Mouse (Mus musculus): ENCODE measurements around the gene Ddit4. TPM values are rescaled to one million over a fixed set of nuclear protein-coding genes. Genes with fewer than 3 reads are reported as not detected.

Gene Ddit4
- total RNA-seq, 2 experiments from 2014 or later = 46.9 to 71.1 TPM

DNA sequence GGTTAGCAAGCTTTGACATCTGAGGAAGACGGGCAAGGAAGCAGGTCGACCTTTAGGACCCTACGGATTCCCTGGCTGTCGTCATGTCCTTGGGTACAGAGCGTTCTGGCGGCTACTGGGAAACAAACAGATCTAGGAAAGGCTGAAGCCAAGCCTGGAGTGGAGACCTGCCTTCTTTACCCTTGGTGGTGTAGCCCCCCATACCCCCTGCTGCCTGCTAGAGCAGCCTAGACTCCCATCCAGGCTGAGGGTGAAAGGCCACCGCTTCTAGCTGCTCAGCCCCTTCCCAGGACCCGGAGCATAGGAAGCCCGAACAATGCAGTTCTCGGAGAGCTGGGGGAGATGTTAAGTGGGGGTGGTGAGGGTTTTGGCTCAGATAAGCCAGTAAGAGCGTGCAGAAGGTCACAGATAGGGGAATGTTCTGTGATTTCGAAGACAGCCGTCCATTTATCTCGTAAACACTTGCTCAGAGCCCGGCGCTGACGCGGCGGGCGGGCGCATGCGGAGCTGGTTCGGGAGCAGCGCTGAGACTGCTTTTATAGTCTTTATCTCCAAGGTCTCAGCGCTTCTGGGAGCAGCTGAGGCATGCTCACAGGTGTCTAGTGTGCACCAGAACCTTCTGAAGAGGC is 18.3 kb upstream of the Ddit4 start:
- peak overlapping the region; percentile 65 for H3K4me3 ChIP-seq
- TF ChIP-seq CTCF (IDR thresholded peaks at IDR 0.05) = no peak
- H3K27ac ChIP-seq = peak overlapping the region; percentile 99
- intact Hi-C loops (cut with DNase I) = loop anchor here (1.0 kb wide), 1 partner anchor 19 kb away; the partner anchor contains the start of gene Ddit4
- peak; percentile 59 to 69 for DNase-seq (ENCODE audit: extremely low spot score in 1 of 2, low spot score in 2 of 2)

DNA sequence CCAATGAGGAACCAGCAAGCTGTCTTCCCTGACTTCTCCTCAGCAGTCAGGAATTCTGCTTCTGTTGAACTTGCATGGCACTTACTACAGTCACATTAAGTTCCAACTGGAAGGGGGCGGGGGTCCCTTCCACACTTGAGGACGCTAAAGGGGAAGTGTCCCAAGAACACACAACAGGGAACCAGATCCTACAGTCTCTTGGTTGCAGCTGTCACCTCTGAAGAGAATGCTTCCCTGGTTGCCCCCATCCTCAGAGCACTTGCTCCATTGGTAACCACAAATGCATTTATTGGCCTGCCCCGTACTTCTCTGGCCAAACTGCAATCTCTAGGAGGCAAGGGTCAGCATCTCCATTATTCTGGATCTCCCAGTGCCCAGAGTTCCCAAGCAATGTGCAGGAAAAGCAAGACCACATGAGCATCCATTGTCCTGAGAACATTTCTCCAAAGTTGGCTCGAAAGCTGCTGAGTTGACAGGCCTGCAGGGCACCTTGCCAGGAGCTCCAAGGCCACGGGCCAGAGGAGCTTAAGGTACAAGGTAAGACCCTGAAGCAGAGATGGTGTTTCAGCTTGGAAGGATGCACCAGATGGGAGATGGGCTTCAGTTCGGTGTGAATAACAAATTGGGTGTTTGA is 15.8 kb upstream of the Ddit4 start:
- H3K4me3 ChIP-seq = no peak overlapping the region
- no peak overlapping the region for H3K27ac ChIP-seq
- no peak for TF ChIP-seq CTCF (IDR thresholded peaks at IDR 0.05)
- intact Hi-C loops (cut with DNase I) = no loop called here
- no peak for DNase-seq (ENCODE audit: extremely low spot score in 1 of 2, low spot score in 2 of 2)

DNA sequence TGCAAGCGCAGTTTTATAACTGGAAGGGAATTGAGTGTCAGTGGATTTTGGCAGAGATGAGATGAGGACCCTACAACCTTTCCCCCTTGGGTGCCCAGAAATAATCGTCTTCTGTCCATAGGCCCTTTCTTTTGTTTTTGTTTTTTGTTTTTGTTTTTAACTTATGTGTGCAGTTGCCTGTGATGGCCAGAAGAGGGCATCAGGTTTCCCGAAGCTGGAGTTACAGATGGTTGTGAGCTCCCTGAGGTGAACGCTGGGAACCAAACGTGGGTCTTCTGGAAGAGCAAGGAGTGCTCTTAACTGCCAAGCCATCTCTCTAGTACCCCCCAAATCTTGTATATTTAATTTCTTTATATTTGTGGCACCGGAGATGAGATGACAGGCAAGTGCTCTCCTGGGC is 15.1 kb upstream of the Ddit4 start:
- no peak overlapping the region for H3K4me3 ChIP-seq
- TF ChIP-seq CTCF (IDR thresholded peaks at IDR 0.05) = peak; percentile 36
- H3K27ac ChIP-seq = no peak overlapping the region
- DNase-seq (ENCODE audit: extremely low spot score in 1 of 2, low spot score in 2 of 2) = no peak
- intact Hi-C loops (cut with DNase I) = no loop called here

DNA sequence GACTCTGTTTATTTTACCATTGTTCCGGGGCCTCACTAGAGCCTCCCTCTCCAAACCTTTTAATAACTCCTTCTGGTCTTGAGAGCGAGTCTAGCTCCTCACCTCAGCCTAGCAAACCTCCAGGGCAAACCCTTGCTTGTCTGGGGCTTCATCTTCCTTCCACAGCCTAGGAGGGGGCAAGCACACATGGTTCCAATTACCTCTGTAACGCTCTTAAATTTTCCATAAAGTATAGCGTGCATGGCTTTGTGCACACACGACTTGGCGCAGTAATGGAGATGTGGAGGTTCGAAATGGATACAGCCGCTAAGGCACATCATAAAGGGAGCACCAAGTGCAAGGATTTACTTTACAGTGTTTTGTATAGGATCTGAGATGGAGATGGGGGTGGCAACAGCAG is 14.2 kb upstream of the Ddit4 start:
- no peak overlapping the region for H3K27ac ChIP-seq
- TF ChIP-seq CTCF (IDR thresholded peaks at IDR 0.05) = no peak
- DNase-seq (ENCODE audit: extremely low spot score in 1 of 2, low spot score in 2 of 2) = no peak
- H3K4me3 ChIP-seq = no peak overlapping the region
- intact Hi-C loops (cut with DNase I) = no loop called here

DNA sequence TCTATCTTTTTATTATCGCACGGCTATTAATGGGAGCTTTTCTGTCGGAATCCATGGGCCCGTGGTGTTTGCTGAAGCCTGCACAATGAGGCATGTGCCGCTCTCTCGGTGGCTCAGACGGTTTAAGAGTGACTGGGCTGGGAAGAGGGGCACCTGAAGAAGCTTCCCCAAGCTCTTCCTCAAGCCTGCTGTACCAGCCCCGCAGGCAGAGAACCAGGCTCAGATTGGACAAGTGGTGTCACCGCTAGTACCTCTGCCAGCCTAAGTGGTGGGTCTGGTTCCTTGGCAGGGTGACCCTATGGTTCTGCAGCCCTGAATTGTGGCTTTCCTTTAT is 13.7 kb upstream of the Ddit4 start:
- DNase-seq (ENCODE audit: extremely low spot score in 1 of 2, low spot score in 2 of 2) = no peak
- H3K27ac ChIP-seq = no peak overlapping the region; the same call in 1 of the 2 replicates
- intact Hi-C loops (cut with DNase I) = no loop called here

DNA sequence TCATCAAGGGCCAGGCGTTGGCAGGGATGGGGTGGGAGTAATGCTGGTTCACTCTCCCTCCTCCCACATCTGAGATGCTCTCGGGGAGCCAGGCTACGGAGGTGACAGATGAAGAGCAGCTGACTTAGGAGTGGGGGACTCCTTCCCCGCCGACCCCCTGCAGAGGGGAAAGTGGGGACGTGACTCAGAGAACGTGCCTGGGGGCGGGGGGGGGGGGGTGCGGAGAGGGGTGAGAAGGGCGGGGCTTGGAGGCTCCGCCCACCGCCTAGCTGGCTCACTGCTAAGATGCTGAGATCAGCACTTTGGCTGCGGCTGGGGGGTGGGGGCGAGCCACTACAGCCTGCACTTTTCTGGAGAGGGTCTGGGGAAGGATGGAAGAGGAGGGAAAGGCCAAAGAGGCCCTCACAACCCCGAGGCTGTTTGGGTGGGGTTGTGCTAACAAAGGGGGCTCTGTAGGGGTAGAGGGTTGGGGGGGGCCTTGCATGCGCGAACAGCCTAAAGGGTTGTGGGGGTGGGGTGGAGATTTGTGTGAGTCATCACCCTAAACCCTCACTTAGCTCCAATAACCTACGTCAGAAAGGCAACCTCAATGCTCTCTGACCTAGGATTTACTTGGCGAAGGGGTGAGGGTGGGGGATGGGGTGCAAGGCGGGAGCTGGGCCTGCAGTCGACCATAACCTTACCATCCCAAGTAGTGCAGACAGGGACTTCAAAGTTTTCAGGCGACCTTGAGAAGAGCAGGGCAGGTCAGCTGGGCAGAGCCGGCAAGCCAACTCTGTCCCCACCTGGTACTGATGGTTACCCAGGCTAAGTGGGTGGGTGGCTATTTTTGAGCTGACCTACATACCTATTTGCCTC is 13.1 kb upstream of the Ddit4 start:
- no peak for DNase-seq (ENCODE audit: extremely low spot score in 1 of 2, low spot score in 2 of 2)
- intact Hi-C loops (cut with DNase I) = no loop called here
- TF ChIP-seq CTCF (IDR thresholded peaks at IDR 0.05) = no peak
- Histone ChIP-seq H3K4me3 (no peak overlapping the region), H3K27ac (no peak overlapping the region; the same call in 1 of the 2 replicates)

More for the DNA sequence above, 13.7 kb upstream of the Ddit4 start:
- no peak overlapping the region for H3K4me3 ChIP-seq
- no peak for TF ChIP-seq CTCF (IDR thresholded peaks at IDR 0.05)

DNA sequence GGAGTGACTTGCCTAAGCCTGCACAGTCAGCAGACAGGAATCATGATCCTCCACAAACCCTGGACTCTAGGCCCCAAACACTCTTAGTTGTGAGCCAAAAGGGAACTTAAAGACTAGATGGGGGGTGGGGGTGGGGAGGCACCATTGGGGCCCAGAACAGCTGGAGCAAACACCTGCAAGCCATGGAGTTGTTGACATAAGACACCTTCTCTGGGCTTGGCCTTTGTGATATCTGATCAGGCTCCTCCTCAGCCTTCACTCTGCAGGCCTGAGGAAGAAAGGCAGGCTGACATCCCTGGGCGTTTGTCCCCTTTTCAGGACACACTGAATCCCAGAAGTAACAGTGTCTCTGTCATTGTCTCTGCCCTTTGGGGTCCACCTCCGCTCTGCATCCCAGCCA is 12.0 kb upstream of the Ddit4 start:
- no peak for TF ChIP-seq CTCF (IDR thresholded peaks at IDR 0.05)
- H3K4me3 ChIP-seq = no peak overlapping the region
- intact Hi-C loops (cut with DNase I) = no loop called here
- no peak for DNase-seq (ENCODE audit: extremely low spot score in 1 of 2, low spot score in 2 of 2)
- H3K27ac ChIP-seq = no peak overlapping the region

DNA sequence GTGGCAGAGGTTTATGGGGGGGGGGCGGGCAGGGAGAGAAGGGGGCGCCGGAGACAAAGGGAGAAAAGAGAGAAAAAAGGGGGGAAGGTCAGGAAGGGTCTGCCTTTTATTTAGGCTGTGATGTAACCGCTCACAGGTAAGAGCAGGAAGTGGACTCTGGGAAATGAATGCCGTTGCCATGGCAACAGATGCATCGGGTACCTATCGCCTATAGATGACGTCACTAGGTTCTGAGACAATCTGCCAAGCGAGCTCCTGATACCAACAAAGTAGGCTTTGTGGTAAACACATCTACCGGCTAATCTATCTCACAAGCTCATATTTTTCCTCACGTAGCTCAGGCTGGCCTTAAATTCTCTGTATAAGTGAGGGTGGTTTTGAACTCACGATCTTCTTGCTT is 7.9 kb upstream of the Ddit4 start:
- Histone ChIP-seq H3K4me3 (no peak overlapping the region), H3K27ac (no peak overlapping the region; the same call in 1 of the 2 replicates)
- no peak for TF ChIP-seq CTCF (IDR thresholded peaks at IDR 0.05)
- intact Hi-C loops (cut with DNase I) = no loop called here
- no peak for DNase-seq (ENCODE audit: extremely low spot score in 1 of 2, low spot score in 2 of 2)

DNA sequence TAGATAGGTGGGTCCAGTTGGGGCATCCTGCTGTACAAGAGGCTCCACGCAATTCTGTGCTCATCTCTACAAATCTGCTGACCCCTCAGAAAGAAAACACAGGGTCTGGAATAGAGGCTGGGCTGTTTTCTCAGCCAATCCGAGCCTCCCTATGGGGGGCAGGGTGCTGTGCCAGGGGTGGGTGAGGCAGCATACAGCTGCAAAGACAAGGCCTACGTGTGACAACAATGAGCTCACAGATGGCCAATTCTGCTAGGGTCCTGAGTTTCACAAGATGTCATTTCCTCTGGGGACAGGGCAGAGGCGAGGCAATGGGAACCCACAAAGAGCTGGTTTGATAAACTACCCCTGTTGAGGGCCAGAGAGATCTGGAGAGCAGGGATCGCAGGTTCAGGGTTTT is 6.8 kb upstream of the Ddit4 start:
- Histone ChIP-seq H3K27ac (peak overlapping the region; percentile 89), H3K4me3 (no peak overlapping the region; the same call in 1 of the 2 replicates)
- intact Hi-C loops (cut with DNase I) = no loop called here
- no peak for TF ChIP-seq CTCF (IDR thresholded peaks at IDR 0.05)
- no peak for DNase-seq (ENCODE audit: extremely low spot score in 1 of 2, low spot score in 2 of 2)

DNA sequence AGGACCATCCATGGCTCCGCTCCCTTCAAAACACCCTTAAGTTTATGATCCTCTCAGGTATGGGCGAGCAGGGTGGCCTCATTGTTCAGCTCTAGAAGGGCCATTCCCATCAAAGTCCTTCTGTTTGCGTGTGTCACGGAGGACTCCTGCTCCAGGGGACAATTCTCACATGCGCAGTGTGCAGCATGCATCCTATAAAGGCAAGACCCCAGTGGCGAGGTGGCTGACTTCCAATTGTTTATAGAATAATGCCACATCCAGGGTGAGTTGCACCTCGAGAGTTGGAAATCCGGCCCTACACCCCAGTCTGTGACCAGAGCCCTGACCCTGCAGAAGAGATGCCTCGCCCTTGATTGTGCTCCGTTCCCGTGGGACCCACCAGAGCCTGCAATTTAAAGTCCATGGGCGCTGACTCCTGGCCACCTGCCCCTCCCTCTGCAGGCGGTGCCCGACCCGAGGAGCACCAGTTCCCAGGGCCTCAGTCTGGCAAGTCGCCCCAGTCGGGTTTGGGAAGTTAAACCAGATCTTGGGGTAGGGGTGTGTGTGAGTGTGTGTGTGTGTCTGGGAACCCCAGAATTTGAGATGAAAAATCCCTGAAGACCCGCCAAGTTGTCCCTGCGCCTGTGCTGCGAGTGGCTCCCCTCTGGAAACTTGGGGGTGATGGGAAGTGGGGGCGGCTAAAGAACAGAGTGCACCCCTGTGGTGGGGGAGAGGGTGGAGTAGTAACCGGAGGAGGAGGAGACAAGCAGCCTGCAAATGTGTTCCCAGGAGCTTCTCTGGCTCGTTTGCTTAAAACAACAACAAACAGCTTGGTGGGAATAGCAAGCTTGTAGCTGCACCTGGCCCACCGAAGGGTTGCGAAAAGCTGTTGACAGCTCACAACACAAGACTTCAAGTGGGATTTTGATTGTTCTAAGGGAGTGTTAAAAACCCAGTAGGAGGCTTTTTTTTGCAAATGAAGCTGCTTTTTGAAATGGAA is 5.8 kb upstream of the Ddit4 start:
- peak overlapping the region; percentile 89 for H3K27ac ChIP-seq
- H3K4me3 ChIP-seq = peak overlapping the region; percentile 14; the same call in 1 of the 2 replicates
- intact Hi-C loops (cut with DNase I) = no loop called here
- peak in 1 of 2 experiments; percentile 32 for DNase-seq (ENCODE audit: extremely low spot score in 1 of 2, low spot score in 2 of 2)
- no peak for TF ChIP-seq CTCF (IDR thresholded peaks at IDR 0.05)

DNA sequence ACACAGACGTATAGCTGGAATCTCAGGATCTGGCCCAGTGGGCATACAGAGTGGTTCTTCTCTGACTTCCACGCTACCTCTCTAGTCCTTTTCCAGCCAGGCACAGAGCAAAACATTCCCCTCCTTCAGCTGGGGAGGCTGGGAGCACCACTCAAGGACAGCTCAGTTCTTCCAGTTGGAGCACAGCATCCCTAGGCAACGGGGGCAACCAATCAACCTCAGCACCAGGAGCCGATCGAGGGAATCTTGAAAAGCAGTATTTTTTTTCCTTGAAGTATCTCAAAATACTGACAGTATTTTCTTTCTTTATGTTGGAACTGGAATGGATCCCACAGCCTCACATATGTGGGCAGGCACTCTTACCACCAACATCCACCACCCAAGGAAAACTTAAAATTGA is 5.0 kb upstream of the Ddit4 start:
- no peak for TF ChIP-seq CTCF (IDR thresholded peaks at IDR 0.05)
- H3K27ac ChIP-seq = peak overlapping the region; percentile 89
- DNase-seq (ENCODE audit: extremely low spot score in 1 of 2, low spot score in 2 of 2) = no peak
- no peak overlapping the region for H3K4me3 ChIP-seq
- intact Hi-C loops (cut with DNase I) = no loop called here
